Mouse (Mus musculus) lung, embryonic 16.5 days (tissue): Measurements from ENCODE around the gene Chl1. TPM values are rescaled to one million over a fixed set of nuclear protein-coding genes. Genes with fewer than 3 reads are reported as not detected.
A peak's percentile ranks its signal among the peaks of the same experiment; 100 is the strongest.

Experiments
- ATAC-seq: fragments of 200-750 bp; cut with Nextera tagmentation; 2 replicates; pipeline ENCODE4 v1.8.0; 2017; ENCODE audit warnings: low read depth, mild to moderate bottlenecking, moderate library complexity
- H3K27ac ChIP-seq: fragments of 300-500 bp; sonication (generic); 2 replicates; pipeline ENCODE4 v1.5.1; 2014; ENCODE audit warnings: mild to moderate bottlenecking, control low read depth, low read length
- H3K27me3 ChIP-seq: fragments of 300-500 bp; sonication (generic); 2 replicates; pipeline ENCODE4 v1.6.1; 2014; ENCODE audit warnings: low read depth, low read length, mixed read lengths; ENCODE audit not compliant: control insufficient read depth, insufficient read depth
- H3K36me3 ChIP-seq: fragments of 300-500 bp; sonication (generic); 2 replicates; pipeline ENCODE4 v1.6.1; 2014; ENCODE audit warnings: low read length; ENCODE audit not compliant: control insufficient read depth, insufficient read depth
- H3K4me1 ChIP-seq: fragments of 300-500 bp; sonication (generic); replicated peaks from 2 replicates; pipeline ENCODE4 v1.6.1; 2014; ENCODE audit warnings: low read length, mixed read lengths; ENCODE audit not compliant: control insufficient read depth, insufficient read depth
- H3K4me2 ChIP-seq: fragments of 300-500 bp; sonication (generic); 2 replicates; pipeline ENCODE4 v1.6.1; 2014; ENCODE audit warnings: low read depth, low read length, control low read depth
- H3K4me3 ChIP-seq: fragments of 300-500 bp; sonication (generic); 2 replicates; pipeline ENCODE4 v1.5.1; 2014; ENCODE audit warnings: mild to moderate bottlenecking, low read length, control low read depth
- H3K9ac ChIP-seq: fragments of 300-500 bp; sonication (generic); 2 replicates; pipeline ENCODE4 v1.6.1; 2014; ENCODE audit warnings: low read length, control low read depth
- H3K9me3 ChIP-seq: fragments of 300-500 bp; sonication (generic); 2 replicates; pipeline ENCODE4 v1.6.1; 2016; ENCODE audit warnings: low read length; ENCODE audit not compliant: control insufficient read depth
- WGBS: fragments of 180-500 bp; shearing (Covaris S2); extraction: QIAGEN DNeasy Blood & Tissue Kit; methylation state at CpG from one replicate; pipeline ENCODE4 v1.1.7; 2014; 5-methylcytosine and 5-hydroxymethylcytosine counted together
- polyA plus RNA-seq: library from polyadenylated mRNA; unstranded; fragments of >200 nt; fragmentation: Nextera tagmentation; extraction: Ambion mirVana; gene quantifications from 2 replicates; pipeline ENCODE4 v1.2.1, GENCODE M21; 2015

Gene Chl1
- polyA plus RNA-seq, 1 experiment from 2014 or later = 0.38 TPM

GRCm38 (mm10) chr6:103559344-103559743 is 49.0 kb downstream of the Chl1 start:
- H3K27me3 ChIP-seq = no peaks in the 10 kb centered on the region
- 59% methylated on average over 2 of the region's 2 CpGs for WGBS
- no peaks in the 10 kb centered on the region for H3K36me3 ChIP-seq
- H3K4me1 ChIP-seq = 0 out of 2 replicates have a peak, but pooled peaks cover 2% of the 10 kb centered on the region
- H3K27ac ChIP-seq = no peak overlapping the region
- ATAC-seq = no peak
- no peak overlapping the region for H3K9ac ChIP-seq
- no peak overlapping the region for H3K4me2 ChIP-seq
- H3K4me3 ChIP-seq = no peak overlapping the region
- H3K9me3 ChIP-seq = no peaks in the 10 kb centered on the region

- WGBS = 48% methylated on average over 6 of the region's 6 CpGs
- H3K9ac ChIP-seq = no peak overlapping the region
- H3K27me3 ChIP-seq = no peaks in the 10 kb centered on the region
- no peak overlapping the region for H3K4me3 ChIP-seq
- no peaks in the 10 kb centered on the region for H3K9me3 ChIP-seq
- no peaks in the 10 kb centered on the region for H3K36me3 ChIP-seq
- no peak for ATAC-seq
- no peaks in the 10 kb centered on the region for H3K4me1 ChIP-seq
- no peak overlapping the region for H3K27ac ChIP-seq
- H3K4me2 ChIP-seq = no peak overlapping the region
These were observed 54.4 kb downstream of the Chl1 start for GRCm38 (mm10) chr6:103564811-103565210.

GRCm38 (mm10) chr6:103567247-103567646 is 56.9 kb downstream of the Chl1 start:
- no peak overlapping the region for H3K27ac ChIP-seq
- no peaks in the 10 kb centered on the region for H3K9me3 ChIP-seq
- 71% methylated on average over 2 of the region's 2 CpGs for WGBS
- H3K4me1 ChIP-seq = no peaks in the 10 kb centered on the region
- no peak overlapping the region for H3K4me3 ChIP-seq
- no peaks in the 10 kb centered on the region for H3K36me3 ChIP-seq
- H3K4me2 ChIP-seq = no peak overlapping the region
- no peak for ATAC-seq
- no peak overlapping the region for H3K9ac ChIP-seq
- H3K27me3 ChIP-seq = no peaks in the 10 kb centered on the region

GRCm38 (mm10) chr6:103572659-103573058 is 62.3 kb downstream of the Chl1 start:
- Histone ChIP-seq H3K36me3 (no peaks in the 10 kb centered on the region), H3K27me3 (no peaks in the 10 kb centered on the region), H3K9ac (no peak overlapping the region), H3K4me2 (no peak overlapping the region), H3K4me3 (no peak overlapping the region), H3K27ac (no peak overlapping the region), H3K9me3 (no peaks in the 10 kb centered on the region), H3K4me1 (no peaks in the 10 kb centered on the region)
- 85% methylated on average over 1 of the region's 1 CpGs for WGBS
- ATAC-seq = no peak

- Histone ChIP-seq H3K4me2 (no peak overlapping the region), H3K4me1 (no peaks in the 10 kb centered on the region), H3K36me3 (no peaks in the 10 kb centered on the region), H3K9me3 (no peaks in the 10 kb centered on the region; the same call in 1 of the 2 replicates), H3K4me3 (no peak overlapping the region), H3K27ac (no peak overlapping the region), H3K27me3 (no peaks in the 10 kb centered on the region), H3K9ac (no peak overlapping the region)
- ATAC-seq = no peak
- WGBS = 81% methylated on average over 1 of the region's 1 CpGs
These were observed 73.8 kb downstream of the Chl1 start for GRCm38 (mm10) chr6:103584224-103584623.

GRCm38 (mm10) chr6:103585667-103586066 is 75.3 kb downstream of the Chl1 start:
- no peak overlapping the region for H3K4me2 ChIP-seq

GRCm38 (mm10) chr6:103586081-103586480 is 75.7 kb downstream of the Chl1 start:
- H3K4me1 ChIP-seq = no peaks in the 10 kb centered on the region
- no peaks in the 10 kb centered on the region for H3K27me3 ChIP-seq
- no peak for ATAC-seq
- no peak overlapping the region for H3K4me3 ChIP-seq
- no peak overlapping the region for H3K27ac ChIP-seq
- no peak overlapping the region for H3K9ac ChIP-seq
- no peaks in the 10 kb centered on the region for H3K36me3 ChIP-seq
- H3K4me2 ChIP-seq = no peak overlapping the region
- no peaks in the 10 kb centered on the region; the same call in 1 of the 2 replicates for H3K9me3 ChIP-seq
- 47% methylated on average over 1 of the region's 1 CpGs for WGBS

More at GRCm38 (mm10) chr6:103585667-103586066, 75.3 kb downstream of the Chl1 start:
- no peaks in the 10 kb centered on the region for H3K4me1 ChIP-seq
- WGBS = 53% methylated on average over 1 of the region's 1 CpGs
- H3K4me3 ChIP-seq = no peak overlapping the region
- no peak overlapping the region for H3K27ac ChIP-seq
- no peaks in the 10 kb centered on the region for H3K36me3 ChIP-seq
- H3K27me3 ChIP-seq = no peaks in the 10 kb centered on the region
- no peaks in the 10 kb centered on the region; the same call in 1 of the 2 replicates for H3K9me3 ChIP-seq
- no peak for ATAC-seq
- no peak overlapping the region for H3K9ac ChIP-seq

GRCm38 (mm10) chr6:103602070-103602469 is 91.7 kb downstream of the Chl1 start:
- Histone ChIP-seq H3K9ac (no peak overlapping the region), H3K27ac (no peak overlapping the region), H3K9me3 (no peaks in the 10 kb centered on the region), H3K36me3 (no peaks in the 10 kb centered on the region), H3K27me3 (no peaks in the 10 kb centered on the region), H3K4me1 (no peaks in the 10 kb centered on the region), H3K4me2 (no peak overlapping the region), H3K4me3 (no peak overlapping the region)
- WGBS = 55% methylated on average over 4 of the region's 4 CpGs
- ATAC-seq = no peak

- WGBS = 76% methylated on average over 3 of the region's 3 CpGs
- no peaks in the 10 kb centered on the region for H3K9me3 ChIP-seq
- ATAC-seq = no peak
These were observed 100.3 kb downstream of the Chl1 start for GRCm38 (mm10) chr6:103610656-103611055.

GRCm38 (mm10) chr6:103612626-103613025 is 102.2 kb downstream of the Chl1 start:
- Histone ChIP-seq H3K4me1 (no peaks in the 10 kb centered on the region), H3K4me2 (no peak overlapping the region), H3K27me3 (no peaks in the 10 kb centered on the region), H3K4me3 (no peak overlapping the region), H3K36me3 (no peaks in the 10 kb centered on the region), H3K27ac (no peak overlapping the region), H3K9me3 (no peaks in the 10 kb centered on the region), H3K9ac (no peak overlapping the region)
- peak; percentile 37; the same call in 1 of the 2 replicates for ATAC-seq
- WGBS = 64% methylated on average over 3 of the region's 3 CpGs

More at GRCm38 (mm10) chr6:103610656-103611055, 100.3 kb downstream of the Chl1 start:
- H3K9ac ChIP-seq = no peak overlapping the region
- H3K4me1 ChIP-seq = no peaks in the 10 kb centered on the region
- no peak overlapping the region for H3K4me2 ChIP-seq
- no peaks in the 10 kb centered on the region for H3K36me3 ChIP-seq
- H3K4me3 ChIP-seq = no peak overlapping the region
- H3K27ac ChIP-seq = no peak overlapping the region
- no peaks in the 10 kb centered on the region for H3K27me3 ChIP-seq
